Mouse (Mus musculus) gastrocnemius, postnatal 14 days (tissue): ENCODE data around the gene Slfn5. TPM values are rescaled to one million over a fixed set of nuclear protein-coding genes. Genes with fewer than 3 reads are reported as not detected.
"Not testable (repeated sequence)": the region's sequence is repeated elsewhere in the genome, so short reads cannot be mapped to it uniquely, and the experiment has no call there.

Experiments
- DNase-seq: peaks from one replicate; pipeline ENCODE4 v3.0.0; 2021; ENCODE audit warnings: mixed read lengths
- intact Hi-C: fragments of 180-260 bp; cut with DNase I; formaldehyde crosslinking; loops from one replicate; pipeline ENCODE4 v1.15.1; 2025; ENCODE audit warnings: low total_unique reads
- total RNA-seq, 2 experiments: library from RNA; stranded (reverse); gene quantifications; 2 replicates each; pipeline ENCODE4 v1.2.3; 2021

Slfn5 gene
- total RNA-seq, 2 experiments from 2014 or later, result 31.0 to 32.7 TPM

DNA sequence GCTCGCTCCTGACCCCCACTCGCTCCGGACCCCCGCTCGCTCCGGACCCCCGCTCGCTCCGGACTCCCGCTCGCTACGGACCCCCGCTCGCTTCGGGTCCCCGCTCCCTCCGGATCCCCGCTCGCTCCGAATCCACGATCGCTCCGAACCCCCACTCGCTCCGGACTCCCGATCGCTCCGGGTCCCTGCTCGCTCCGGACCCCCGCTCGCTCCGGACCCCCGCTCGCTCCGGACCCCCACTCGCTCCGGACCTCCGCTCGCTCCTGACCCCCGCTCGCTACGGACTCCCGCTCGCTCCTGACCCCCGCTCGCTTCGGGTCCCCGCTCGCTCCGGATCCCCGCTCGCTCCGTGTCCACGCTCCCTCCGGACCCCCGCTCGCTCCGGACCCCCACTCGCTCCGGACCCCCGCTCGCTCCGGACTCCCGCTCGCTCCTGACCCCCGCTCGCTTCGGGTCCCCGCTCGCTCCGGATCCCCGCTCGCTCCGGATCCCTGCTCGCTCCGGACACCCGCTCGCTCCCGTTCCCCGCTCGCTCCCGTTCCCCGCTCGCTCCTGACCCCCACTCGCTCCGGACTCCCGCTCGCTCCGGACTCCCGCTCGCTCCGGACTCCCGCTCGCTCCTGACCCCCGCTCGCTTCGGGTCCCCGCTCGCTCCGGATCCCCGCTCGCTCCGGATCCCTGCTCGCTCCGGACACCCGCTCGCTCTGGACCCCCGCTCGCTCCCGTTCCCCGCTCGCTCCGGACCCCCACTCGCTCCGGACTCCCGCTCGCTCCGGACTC, 19.3 kb upstream of the Slfn5 start:
- DNase-seq, intact Hi-C loops: not testable (repeated sequence)

DNA sequence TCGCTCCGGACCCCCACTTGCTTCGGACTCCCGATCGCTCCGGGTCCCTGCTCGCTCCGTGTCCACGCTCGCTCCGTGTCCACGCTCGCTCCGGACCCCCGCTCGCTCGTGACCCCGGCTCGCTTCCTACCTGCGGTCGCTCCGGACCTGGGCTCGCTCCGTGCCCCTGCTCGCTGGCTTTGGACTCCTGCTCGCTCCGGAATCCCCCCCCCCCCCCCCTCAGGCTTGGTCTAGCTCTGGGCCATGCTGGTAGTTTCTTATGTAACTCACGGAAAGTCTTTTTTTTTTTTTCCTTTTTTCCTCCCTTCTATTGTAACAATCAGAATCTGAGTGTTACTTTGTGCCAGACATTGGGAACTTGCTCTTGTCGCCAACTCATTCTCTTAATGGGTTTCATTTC, 18.0 kb upstream of the Slfn5 start:
- intact Hi-C loops, result no loop called here
- DNase-seq, result no peak

DNA sequence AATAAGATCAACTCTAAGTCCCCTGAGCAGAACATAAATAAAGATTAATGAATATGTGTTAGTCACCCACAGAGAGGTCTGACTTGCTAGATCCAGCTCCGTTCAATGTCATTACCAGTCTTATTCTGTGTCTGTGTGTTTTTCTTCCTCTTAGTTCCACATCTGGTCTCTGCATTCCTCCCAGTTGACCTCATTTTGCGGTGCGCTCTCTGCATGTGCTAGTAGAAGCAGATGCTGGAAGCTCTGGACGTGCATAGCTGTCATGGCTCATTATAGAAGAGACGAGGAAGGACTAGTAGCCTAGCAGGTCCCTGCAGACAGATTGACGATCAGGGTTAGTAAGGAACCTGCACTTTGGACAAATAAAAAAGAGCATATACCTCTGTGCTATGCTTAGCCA, 7.8 kb upstream of the Slfn5 start:
- no peak for DNase-seq
- intact Hi-C loops, result no loop called here

DNA sequence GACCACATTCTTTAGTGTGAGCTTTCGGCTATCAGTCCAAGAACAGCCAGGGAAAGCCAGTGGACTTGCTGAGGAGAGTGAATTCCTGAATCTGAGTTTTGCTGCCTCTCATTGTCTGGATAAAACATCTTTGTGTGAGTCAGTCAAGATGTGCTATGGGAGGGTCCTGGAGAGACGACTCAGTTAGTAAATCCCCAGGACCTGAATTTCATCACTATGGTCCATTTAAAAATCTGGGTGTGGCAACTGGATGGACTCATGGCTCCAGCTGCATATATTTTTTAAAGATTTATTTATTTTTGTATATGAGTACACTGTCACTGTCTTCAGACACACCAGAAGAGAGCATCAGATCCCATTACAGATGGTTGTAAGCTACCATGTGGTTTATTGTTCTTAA, 5.5 kb upstream of the Slfn5 start:
- intact Hi-C loops, result no loop called here
- no peak for DNase-seq

DNA sequence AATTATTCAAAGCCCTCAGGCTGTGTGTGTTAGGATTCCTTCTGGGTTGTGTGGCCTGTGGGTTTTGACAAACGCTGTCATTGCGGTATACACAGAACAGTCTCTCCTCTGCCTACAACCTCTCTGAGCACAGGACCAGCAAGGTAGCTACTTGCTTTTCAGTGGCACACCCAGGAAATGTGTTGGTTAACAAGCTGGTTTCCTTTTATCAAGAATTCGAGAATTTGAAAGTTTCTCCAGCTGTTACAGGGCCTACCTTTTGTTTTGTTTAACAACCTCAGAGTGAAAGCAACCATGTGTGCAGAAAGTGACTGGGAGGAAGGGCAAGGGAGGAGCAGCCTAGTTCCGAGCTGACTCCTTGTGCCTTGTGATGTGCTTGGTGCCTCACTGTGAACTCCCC, 3.7 kb upstream of the Slfn5 start:
- no peak for DNase-seq
- intact Hi-C loops, result no loop called here

DNA sequence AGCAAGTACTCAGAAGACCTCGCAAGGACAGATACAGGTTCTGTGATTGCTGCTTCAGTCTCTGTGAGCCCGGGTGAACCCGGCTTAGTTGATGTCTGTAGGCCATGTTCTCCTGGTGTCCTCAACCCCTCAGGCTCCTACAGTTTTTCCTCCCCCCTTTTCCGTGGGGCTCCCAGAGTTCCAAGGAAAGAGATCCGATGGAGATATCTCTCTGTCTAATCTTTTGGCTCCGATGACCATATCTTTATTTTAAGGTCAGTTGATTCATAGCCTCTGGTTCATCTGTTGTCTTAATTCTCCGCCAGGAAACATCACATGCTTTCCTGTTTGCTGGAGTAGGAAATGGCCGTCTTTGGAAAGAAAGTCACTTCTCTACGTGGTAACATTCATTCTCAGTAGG, 2.1 kb upstream of the Slfn5 start:
- DNase-seq, result no peak
- intact Hi-C loops, result no loop called here

DNA sequence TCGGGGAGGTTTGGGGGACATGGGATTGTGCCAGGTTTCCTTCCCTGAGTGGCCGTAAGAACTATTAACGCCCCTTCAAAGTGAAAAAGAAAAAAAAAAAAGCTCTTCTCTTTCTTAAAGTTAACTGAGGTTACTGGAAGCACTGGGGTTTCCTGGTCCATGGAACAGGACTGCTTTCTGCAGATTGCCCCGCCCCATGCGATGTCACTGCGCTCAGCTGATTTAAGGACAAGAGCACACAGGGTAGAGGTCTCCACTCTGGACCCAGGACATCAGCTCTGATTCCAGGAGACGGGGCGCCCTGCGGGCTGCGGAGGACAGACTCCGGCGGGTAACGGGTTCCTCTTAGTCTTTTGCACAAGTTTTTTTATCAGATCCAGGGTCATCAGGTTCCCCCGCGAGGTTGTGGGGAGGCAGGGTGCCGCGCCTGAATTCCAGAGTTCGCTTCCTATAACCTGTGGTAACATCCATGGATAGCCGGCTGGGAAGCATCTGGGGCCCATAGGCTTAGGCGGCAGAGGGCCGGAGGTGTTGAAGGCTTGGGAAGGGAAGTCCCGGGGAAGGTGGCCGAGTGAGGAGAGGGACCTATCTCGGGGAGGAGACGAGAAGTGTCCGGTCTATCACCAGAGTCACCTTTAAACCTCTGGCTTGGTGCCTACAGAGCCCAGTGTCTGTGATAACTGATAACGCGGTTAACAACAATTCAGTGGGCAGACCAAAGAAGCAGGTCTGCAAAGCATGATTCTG, 889 bp downstream of the Slfn5 start:
- intact Hi-C loops, result no loop called here
- peak; percentile 76 for DNase-seq

DNA sequence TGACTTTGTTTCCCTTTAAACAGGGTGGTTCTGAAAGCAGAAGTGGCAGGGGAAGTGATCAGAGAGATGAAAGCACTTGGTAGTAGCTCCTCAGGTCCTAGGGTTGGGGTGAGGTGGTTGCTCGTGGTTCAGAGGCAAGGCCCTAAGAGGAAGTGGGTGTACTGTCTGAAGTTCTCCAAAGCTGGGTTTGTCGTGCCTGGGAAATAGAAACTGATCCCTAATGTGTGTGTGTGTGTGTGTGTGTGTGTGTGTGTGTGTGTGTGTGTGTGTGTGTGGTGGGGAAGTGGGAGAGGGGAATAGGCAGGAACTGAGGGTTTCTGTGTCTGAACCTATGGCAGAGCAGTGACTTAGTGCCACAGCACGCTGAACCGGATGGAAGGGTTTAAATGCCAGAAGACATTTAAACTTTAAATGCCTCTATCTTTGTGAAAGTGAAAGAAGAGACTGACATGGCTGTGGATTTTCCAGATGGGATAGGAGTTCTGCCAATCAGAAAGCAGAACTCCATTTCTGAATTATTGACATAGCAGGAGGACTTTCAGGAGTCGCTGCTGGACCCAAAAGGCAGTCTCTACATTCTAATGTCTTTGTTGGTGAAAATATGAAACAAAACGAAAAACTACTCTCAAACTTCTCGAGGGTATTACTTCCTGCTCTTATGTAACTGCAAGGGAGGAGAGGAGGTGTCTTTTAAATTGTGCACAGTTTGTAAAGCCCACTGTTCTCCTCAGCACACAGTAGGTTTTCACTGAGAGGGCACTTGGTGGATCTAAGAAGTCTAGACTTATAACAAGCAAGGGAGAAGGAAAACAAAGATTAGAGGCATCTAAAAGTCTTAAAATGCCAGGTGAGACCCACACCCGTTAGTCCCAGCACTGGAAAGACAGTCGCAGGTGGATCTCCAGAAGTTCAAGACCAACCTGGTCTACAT, 1.7 kb downstream of the Slfn5 start:
- DNase-seq, result no peak
- intact Hi-C loops, result no loop called here

DNA sequence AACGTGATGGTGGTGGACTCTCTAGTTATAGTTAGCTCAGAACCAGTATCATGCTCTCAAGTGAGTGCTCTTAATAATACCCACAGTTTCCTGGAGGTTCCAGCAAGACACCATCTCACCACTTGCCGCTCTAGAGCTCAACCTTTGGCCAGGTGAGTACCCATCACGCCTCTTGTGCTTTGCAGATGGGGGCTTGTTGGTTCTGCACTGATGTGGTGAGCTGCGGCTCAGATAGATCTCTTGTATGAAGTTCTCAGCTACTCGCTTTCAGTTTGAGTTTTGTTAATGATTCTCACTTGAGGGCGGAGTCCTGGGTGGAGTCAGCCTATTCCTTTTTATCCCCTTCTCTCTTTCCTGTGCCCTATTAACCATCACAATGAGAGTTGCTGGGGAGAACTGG, 3.5 kb downstream of the Slfn5 start:
- intact Hi-C loops, result no loop called here

DNA sequence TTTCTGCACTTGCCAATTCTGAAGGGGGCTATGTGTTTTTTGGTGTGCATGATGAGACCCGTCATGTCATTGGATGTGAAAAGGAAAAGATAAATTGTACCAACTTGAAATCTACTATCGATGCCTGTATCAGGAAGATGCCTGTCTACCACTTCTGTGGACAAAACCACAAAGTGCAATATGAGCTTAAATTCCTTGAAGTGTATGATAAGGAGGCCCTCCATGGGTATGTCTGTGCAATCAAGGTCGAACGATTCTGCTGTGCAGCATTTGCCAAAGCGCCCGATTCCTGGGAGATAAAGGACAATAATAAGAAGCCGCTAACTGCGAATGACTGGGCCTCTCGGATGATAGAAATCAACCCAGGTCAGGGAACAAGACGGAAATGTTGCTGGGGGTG, 5.8 kb downstream of the Slfn5 start:
- intact Hi-C loops, result no loop called here

More for the DNA sequence above, 3.5 kb downstream of the Slfn5 start:
- no peak for DNase-seq

DNA sequence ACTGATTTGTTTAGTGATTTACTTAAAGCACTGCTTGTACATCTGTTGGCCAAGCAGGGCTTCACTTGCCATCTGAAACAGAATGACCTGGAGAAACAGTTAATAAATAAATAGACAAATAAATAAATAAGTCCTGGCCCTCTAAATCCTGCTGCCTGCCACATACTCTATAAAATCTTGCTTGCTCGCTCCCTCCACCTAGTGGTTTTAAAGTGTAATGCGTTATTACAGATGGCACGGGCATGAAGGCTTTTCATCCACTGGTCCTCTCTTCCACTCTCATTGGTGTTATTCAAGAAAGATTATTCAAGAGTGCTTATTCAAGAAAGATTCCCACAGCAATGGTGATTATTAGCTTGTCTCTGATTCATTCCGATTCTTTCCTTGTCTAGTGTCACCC, 8.5 kb downstream of the Slfn5 start:
- no peak for DNase-seq
- intact Hi-C loops, result no loop called here

More for the DNA sequence above, 5.8 kb downstream of the Slfn5 start:
- DNase-seq, result no peak

DNA sequence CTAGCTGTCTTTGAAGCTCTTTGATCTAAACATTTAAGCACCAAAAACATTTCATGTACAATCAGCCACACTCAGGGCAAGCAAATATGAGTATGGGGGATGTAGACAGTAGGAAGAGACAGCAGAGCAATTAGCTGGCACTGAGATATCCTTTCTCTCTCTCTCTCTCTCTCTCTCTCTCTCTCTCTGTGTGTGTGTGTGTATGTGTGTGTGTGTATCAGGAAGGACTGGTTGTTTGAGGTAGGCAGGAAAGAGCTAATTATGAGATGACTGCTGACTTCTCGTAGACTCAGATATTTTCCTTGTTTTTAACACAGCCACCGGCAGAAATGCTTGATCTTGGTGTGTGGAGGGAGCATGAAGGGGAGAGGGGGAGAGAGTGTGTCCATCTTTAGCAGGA, 10.6 kb downstream of the Slfn5 start:
- no peak for DNase-seq
- intact Hi-C loops, result no loop called here

DNA sequence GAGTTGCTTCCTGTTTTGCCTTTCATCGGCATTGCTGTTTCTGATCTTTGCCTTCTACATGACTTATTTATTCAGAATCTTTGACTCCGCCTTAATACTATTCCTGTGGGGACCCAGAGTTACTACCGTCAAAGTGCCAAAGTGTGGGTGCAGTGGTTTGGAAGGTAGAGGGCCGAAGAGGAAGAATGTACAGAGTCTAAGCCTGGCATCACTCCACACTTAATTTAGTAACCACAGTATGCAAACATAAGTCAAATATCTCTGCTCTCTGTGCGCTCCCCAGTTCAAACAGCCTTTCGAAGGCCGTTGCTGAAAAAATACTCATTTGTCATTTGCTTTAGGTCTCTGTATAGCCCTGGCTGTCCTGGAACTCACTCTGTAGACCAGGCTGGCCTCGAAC, 11.1 kb downstream of the Slfn5 start:
- intact Hi-C loops, result no loop called here

DNA sequence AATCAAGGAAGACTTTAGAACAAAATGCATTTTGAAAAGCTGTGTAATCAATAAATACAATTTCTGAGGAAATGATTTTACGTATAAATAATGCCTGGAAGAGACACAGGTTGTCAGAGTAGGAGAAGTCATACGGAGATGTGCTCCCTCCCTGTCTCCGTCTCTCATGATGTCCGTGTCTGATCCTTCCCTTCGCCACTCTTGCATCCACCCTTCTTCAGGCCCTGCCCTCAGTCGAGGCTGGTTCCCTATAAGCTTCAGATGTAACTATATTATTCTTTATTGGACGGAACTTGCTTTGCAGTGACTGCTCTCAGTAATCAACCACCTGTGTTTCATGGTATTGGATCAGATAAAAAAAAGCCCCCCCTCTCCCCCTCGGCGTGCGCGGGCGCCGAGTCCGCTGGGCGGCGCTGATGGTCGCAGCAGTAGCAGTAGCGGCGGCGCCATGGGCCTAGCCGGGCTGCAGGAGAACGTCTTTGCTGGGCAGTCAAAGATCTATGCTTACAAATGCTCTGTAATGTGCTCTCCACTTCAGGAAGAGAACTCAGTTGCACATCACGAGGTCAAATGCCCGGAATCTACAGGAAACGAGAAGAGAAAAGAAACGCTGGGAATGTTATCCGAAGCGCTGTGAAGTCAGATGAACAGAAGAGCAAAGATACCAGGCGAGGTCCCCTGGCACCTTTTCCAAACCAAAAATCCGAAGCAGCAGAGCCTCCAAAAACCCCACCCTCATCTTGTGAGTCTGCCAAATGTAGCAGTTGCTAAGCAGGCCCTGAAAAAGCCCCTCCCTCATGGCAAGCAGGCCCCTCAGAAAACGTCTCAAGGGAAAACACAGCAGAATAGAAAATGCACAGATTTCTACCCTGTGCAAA, 19.8 kb downstream of the Slfn5 start:
- intact Hi-C loops, result no loop called here
- DNase-seq, result peak; percentile 50

More for the DNA sequence above, 11.1 kb downstream of the Slfn5 start:
- no peak for DNase-seq

DNA sequence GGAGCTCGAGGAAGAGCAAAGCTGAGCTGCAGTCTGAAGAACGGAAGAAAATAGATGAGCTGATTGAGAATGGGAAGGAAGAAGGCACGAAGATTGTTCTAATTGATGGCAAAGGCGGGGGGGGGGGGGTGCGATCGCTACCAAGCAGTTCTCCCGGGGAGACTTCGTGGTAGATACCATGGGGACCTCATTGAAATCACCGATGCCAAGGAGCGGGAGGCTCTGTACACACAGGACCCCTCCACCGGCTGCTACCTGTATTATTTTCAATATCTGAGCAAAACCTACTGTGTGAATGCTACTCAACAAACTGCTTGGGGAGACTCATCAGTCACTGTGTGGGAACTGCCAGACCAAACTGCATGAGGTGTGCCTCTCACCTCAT, 20.4 kb downstream of the Slfn5 start:
- DNase-seq, result no peak
- intact Hi-C loops, result no loop called here

DNA sequence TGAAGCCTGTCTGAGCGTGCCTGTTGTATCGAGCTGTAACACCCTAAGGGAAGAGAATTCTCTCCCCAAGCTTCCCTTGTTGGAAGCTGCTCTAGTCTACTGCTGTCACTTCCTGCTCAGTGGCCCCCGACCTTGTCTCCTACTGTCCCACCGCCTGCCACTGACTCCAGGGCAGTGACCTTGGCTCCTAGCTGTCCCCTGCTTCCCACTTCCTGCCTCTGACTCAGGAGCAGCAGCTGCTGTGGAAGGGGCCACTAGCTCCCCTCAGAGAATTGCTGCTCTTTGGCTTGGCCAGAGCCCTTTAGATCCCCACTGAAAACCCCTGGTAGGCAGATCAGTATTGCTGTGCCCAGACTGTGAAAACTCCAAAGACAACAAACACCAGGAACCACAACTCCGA, 22.8 kb downstream of the Slfn5 start:
- intact Hi-C loops, result no loop called here

DNA sequence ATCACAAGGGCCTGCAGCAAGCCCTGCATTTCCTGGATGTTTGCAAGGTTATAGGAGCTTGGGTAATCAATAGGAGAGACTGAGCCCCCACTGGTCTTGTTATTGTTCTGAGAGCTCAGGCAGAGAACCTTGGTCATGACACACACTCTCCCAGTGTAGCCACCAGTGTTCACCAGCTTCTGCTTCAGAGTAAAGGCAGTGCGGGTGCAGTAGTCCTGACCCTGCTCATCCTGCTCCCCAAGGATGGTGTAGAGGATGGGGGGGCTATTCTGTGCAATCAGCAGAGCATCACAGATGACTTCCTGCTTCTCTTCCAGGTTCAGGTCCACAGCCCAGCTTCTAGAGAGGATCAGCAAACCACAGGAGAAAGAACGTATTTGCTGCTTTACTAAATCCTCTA, 31.3 kb downstream of the Slfn5 start:
- intact Hi-C loops, DNase-seq: not testable (repeated sequence)

More for the DNA sequence above, 22.8 kb downstream of the Slfn5 start:
- DNase-seq, result peak; percentile 15

DNA sequence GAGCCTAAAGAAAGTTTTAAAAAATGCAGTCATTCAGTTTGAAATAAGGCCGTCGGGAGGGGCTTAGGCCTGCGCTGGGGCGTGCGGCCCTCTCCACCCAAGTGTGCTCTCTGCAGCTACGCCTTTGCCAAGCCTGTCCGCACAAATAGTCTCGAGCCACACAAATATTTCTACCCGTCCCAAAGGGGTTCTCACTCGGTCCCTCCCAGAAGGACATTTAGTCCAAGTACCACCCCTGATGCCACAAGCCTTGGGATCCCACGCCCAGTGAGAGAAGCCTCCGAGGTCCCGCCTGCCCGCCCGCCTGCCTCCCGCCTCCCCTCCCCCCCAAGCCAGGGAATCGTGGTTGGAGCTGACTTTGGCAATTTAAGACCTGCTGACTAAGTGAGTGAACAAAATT, 32.0 kb downstream of the Slfn5 start:
- DNase-seq, result no peak
- intact Hi-C loops, result no loop called here

DNA sequence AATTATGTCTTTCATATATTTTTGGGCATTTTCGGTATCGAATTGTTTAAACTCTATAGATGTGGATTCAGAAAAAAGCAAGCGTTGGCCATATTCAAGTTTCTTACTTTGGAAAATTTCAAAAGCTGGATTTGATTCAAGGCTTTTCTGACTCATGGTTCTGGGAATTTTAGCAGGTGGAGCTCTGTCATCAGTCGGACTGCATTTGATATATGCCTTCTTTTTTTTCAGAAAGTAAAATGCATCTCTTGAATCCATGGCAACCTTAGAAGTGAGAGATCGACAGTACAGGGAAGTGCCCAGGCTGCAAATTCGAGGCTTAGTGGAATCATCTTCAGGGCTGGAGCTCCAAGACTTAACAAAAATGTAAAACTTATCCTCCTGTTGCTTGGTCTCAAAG, 36.5 kb downstream of the Slfn5 start:
- no peak for DNase-seq
- intact Hi-C loops, result no loop called here
